Comparison of ENCODE assay signal across 12 mouse cellular contexts in genomic region chr6:38810121-38810475, GRCm38 (mm10).
DNase-seq lines count a peak whose midpoint lies in the region; ATAC-seq lines count a peak whose summit lies in the region.
"Had no signal": no experiment of that assay in that cellular context is flagged by ENCODE, and none has a peak within 500 bp of the region (broad histone marks: within the 10 kb centered on the region; RNA-seq: fewer than 3 reads in every experiment).

No protein-coding gene starts in this region.

- H3K4me2 ChIP-seq in kidney, embryonic 16.5 days (replicated peaks; ENCODE audit: low read depth, low read length): no peak overlapping the region
- H3K4me2 ChIP-seq: embryonic facial prominence, embryonic 12.5 days; limb, embryonic 12.5 days had no signal

- H3K27ac ChIP-seq in kidney, embryonic 16.5 days (ENCODE audit: low read length): no peak overlapping the region
- H3K27ac ChIP-seq: embryonic facial prominence, embryonic 12.5 days; forebrain, embryonic 10.5 days; limb, embryonic 12.5 days had no signal

- H3K36me3 ChIP-seq in kidney, embryonic 16.5 days (ENCODE audit: insufficient read depth, low read length): peaks cover 6% of the 10 kb centered on the region

- no peak overlapping the region for H3K4me3 ChIP-seq in kidney, embryonic 16.5 days (ENCODE audit: low read length)
- H3K4me3 ChIP-seq: embryonic facial prominence, embryonic 12.5 days; forebrain, embryonic 10.5 days; limb, embryonic 12.5 days had no signal

- peak; percentile 56; the same call in 1 of the 2 replicates for ATAC-seq in kidney, embryonic 16.5 days (ENCODE audit: low FRiP score, low TSS enrichment)
- peak; percentile 82 for ATAC-seq in CD4-positive, CD25-positive, alpha-beta regulatory T cell, adult 4 months
- peak; percentile 31 for ATAC-seq in granulocyte monocyte progenitor cell, adult 5-6 weeks (replicated peaks; ENCODE audit: poor library complexity, severe bottlenecking)
- peak; percentile 78 for ATAC-seq in megakaryocyte-erythroid progenitor cell, adult 5-6 weeks (replicated peaks; ENCODE audit: low FRiP score, low TSS enrichment, poor library complexity, severe bottlenecking)

- DNase-seq in kidney, postnatal 14 days: no peak
- no peak for DNase-seq in right cerebral cortex, postnatal 36 days (ENCODE audit: low spot score in 2 of 2)
- no peak for DNase-seq in embryo, embryonic 10.5 days (ENCODE audit: low spot score)
- DNase-seq: cerebellum, adult 9-11 months; kidney, adult 11 months had no signal

- 33% methylated on average over 2 of the region's 2 CpGs for whole genome bisulfite sequencing in kidney, embryonic 16.5 days

- H3K9ac ChIP-seq in kidney, embryonic 16.5 days (replicated peaks; ENCODE audit: low read length): no peak overlapping the region
- H3K9ac ChIP-seq: embryonic facial prominence, embryonic 12.5 days; limb, embryonic 12.5 days had no signal

- no peaks in the 10 kb centered on the region for H3K27me3 ChIP-seq in kidney, embryonic 16.5 days (ENCODE audit: insufficient read depth, low read length)
- H3K27me3 ChIP-seq: embryonic facial prominence, embryonic 12.5 days; limb, embryonic 12.5 days had no signal

- peaks cover 12% of the 10 kb centered on the region; the same call in 1 of the 2 replicates for H3K4me1 ChIP-seq in kidney, embryonic 16.5 days (ENCODE audit: insufficient read depth, low read length)
- H3K4me1 ChIP-seq: embryonic facial prominence, embryonic 12.5 days; limb, embryonic 12.5 days had no signal

- no peaks in the 10 kb centered on the region for H3K9me3 ChIP-seq in kidney, embryonic 16.5 days (ENCODE audit: low read length)
- H3K9me3 ChIP-seq: embryonic facial prominence, embryonic 12.5 days; forebrain, embryonic 10.5 days; limb, embryonic 12.5 days had no signal

Comparison
In these comparisons a context has a peak if more than half of its experiments do, and no peak if none do; other contexts are left out.
1. ATAC-seq: peak in every context shown above with its lines; median percentile 82 in CD4-positive, CD25-positive, alpha-beta regulatory T cell, adult 4 months; 78 in megakaryocyte-erythroid progenitor cell, adult 5-6 weeks; 56 in kidney, embryonic 16.5 days; 31 in granulocyte monocyte progenitor cell, adult 5-6 weeks.